Mouse (Mus musculus) G1E (cell line): ENCODE data around the gene Celf5.

Experiments
- CTCF ChIP-seq: IDR thresholded peaks from 2 replicates; pipeline ENCODE4 v1.5.1; 2012; ENCODE audit warnings: low read depth, low read length, inconsistent platforms, mixed read lengths
- GATA1 ChIP-seq: IDR thresholded peaks from 2 replicates; pipeline ENCODE4 v1.6.1; 2012; ENCODE audit warnings: borderline replicate concordance, low read length, inconsistent platforms, mixed read lengths
- GATA2 ChIP-seq: IDR thresholded peaks from 2 replicates; pipeline ENCODE4 v1.6.1; 2012; ENCODE audit warnings: low read depth, low read length, inconsistent platforms, borderline replicate concordance
- POLR2AphosphoS5 ChIP-seq: IDR thresholded peaks from 2 replicates; pipeline ENCODE4 v1.6.1; 2012; ENCODE audit warnings: low read depth, low read length, inconsistent platforms; ENCODE audit not compliant: insufficient replicate concordance
- TAL1 ChIP-seq: conservative IDR thresholded peaks from 2 replicates; pipeline ENCODE4 v1.6.1; 2012; ENCODE audit warnings: low read depth, low read length, inconsistent platforms, mixed read lengths

GRCm38 (mm10) chr10:81518546-81518945, 36.0 kb upstream of the Celf5 start:
- TF ChIP-seq CTCF (peak; percentile 56), POLR2AphosphoS5 (no peak), GATA1 (no peak), TAL1 (no peak), GATA2 (no peak)
